13 mouse cellular contexts compared by ENCODE assay signal in genomic region chr16:22654477-22654835, GRCm38 (mm10). TPM values are rescaled to one million over a fixed set of nuclear protein-coding genes. Genes with fewer than 3 reads are reported as not detected.
DNase-seq lines count a peak whose midpoint lies in the region; ATAC-seq and TF ChIP-seq lines count a peak whose summit lies in the region.
"Had no signal": no experiment of that assay in that cellular context is flagged by ENCODE, and none has a peak within 500 bp of the region (broad histone marks: within the 10 kb centered on the region; RNA-seq: fewer than 3 reads in every experiment).

No protein-coding gene starts in this region.

- H3K4me2 ChIP-seq in liver, embryonic 16.5 days (ENCODE audit: low read depth, low read length), result no peak overlapping the region
- H3K4me2 ChIP-seq in midbrain, postnatal 0 days (ENCODE audit: low read depth, low read length, poor library complexity, severe bottlenecking), result no peak overlapping the region
- no peak overlapping the region for H3K4me2 ChIP-seq in midbrain, embryonic 14.5 days (ENCODE audit: low read length)
- H3K4me2 ChIP-seq: limb, embryonic 12.5 days had no signal

- no peak for ATAC-seq in liver, embryonic 16.5 days (ENCODE audit: low read depth)
- ATAC-seq in midbrain, postnatal 0 days (ENCODE audit: low FRiP score), result no peak
- ATAC-seq in midbrain, embryonic 14.5 days (ENCODE audit: low FRiP score, low TSS enrichment), result no peak
- ATAC-seq: intestine, postnatal 0 days had no signal

- peak; percentile 44; the same call in 1 of the 2 replicates for TF ChIP-seq POLR2A in bone marrow, adult 2 months (IDR thresholded peaks at IDR 0.05; ENCODE audit: borderline replicate concordance, control insufficient read depth, low read depth, low read length)
- TF ChIP-seq POLR2A in olfactory bulb, adult 2 months (IDR thresholded peaks at IDR 0.05; ENCODE audit: insufficient read depth, low read depth, low read length), result no peak

- peak overlapping the region; percentile 98; the same call in 1 of the 2 replicates for H3K27ac ChIP-seq in layer of hippocampus, adult 2 months
- H3K27ac ChIP-seq in bone marrow, adult 2 months (ENCODE audit: control insufficient read depth, insufficient read depth, low read depth, low read length, poor library complexity), result peak overlapping the region; percentile 86
- H3K27ac ChIP-seq in liver, embryonic 16.5 days (ENCODE audit: low read length), result peak overlapping the region; percentile 34; the same call in 1 of the 2 replicates
- no peak overlapping the region for H3K27ac ChIP-seq in olfactory bulb, adult 2 months (ENCODE audit: insufficient read depth, low read depth, low read length)
- H3K27ac ChIP-seq in midbrain, postnatal 0 days (ENCODE audit: low read depth, low read length), result no peak overlapping the region
- H3K27ac ChIP-seq in midbrain, embryonic 14.5 days (replicated peaks; ENCODE audit: low read depth, low read length), result no peak overlapping the region
- H3K27ac ChIP-seq: heart, adult 2 months; limb, embryonic 12.5 days had no signal

- no peak for DNase-seq in layer of hippocampus, adult 2 months (ENCODE audit: low spot score in 2 of 2)
- DNase-seq in layer of hippocampus, postnatal 36 days, result no peak
- DNase-seq in midbrain, postnatal 0 days (ENCODE audit: low spot score), result no peak
- no peak for DNase-seq in midbrain, embryonic 14.5 days
- DNase-seq: adrenal gland, adult 2 months; heart, postnatal 36 days; kidney, postnatal 4 days had no signal

- TF ChIP-seq CTCF in layer of hippocampus, adult 2 months (conservative IDR thresholded peaks at IDR 0.05), result no peak
- no peak for TF ChIP-seq CTCF in bone marrow, adult 2 months (IDR thresholded peaks at IDR 0.05; ENCODE audit: control insufficient read depth, insufficient read depth, low read length)
- TF ChIP-seq CTCF in olfactory bulb, adult 2 months (IDR thresholded peaks at IDR 0.05; ENCODE audit: insufficient read depth, low read depth, low read length), result no peak
- TF ChIP-seq CTCF in midbrain, postnatal 0 days (IDR thresholded peaks at IDR 0.05), result no peak

- H3K9ac ChIP-seq in liver, embryonic 16.5 days (ENCODE audit: low read depth, low read length), result no peak overlapping the region
- H3K9ac ChIP-seq in midbrain, postnatal 0 days (replicated peaks; ENCODE audit: low read length, poor library complexity, severe bottlenecking), result no peak overlapping the region
- no peak overlapping the region for H3K9ac ChIP-seq in midbrain, embryonic 14.5 days (replicated peaks; ENCODE audit: low read length)
- H3K9ac ChIP-seq: limb, embryonic 12.5 days had no signal

- peaks cover 13% of the 10 kb centered on the region for H3K27me3 ChIP-seq in liver, embryonic 16.5 days (ENCODE audit: control insufficient read depth, insufficient read depth, low read depth, low read length)
- H3K27me3 ChIP-seq in midbrain, postnatal 0 days (ENCODE audit: insufficient read depth, low read length), result peaks cover 21% of the 10 kb centered on the region; the same call in 1 of the 2 replicates
- H3K27me3 ChIP-seq in midbrain, embryonic 14.5 days (ENCODE audit: control insufficient read depth, insufficient read depth, low read length), result peaks cover 35% of the 10 kb centered on the region

- no peaks in the 10 kb centered on the region for H3K9me3 ChIP-seq in liver, embryonic 16.5 days (replicated peaks; ENCODE audit: control insufficient read depth, low read length)
- no peaks in the 10 kb centered on the region for H3K9me3 ChIP-seq in midbrain, postnatal 0 days (ENCODE audit: low read length)
- no peaks in the 10 kb centered on the region for H3K9me3 ChIP-seq in midbrain, embryonic 14.5 days (ENCODE audit: control insufficient read depth, low read length)
- H3K9me3 ChIP-seq: limb, embryonic 12.5 days had no signal

- peak overlapping the region; percentile 87 for H3K4me3 ChIP-seq in layer of hippocampus, adult 2 months
- H3K4me3 ChIP-seq in bone marrow, adult 2 months (replicated peaks; ENCODE audit: control insufficient read depth, low read depth, low read length), result peak overlapping the region; percentile 51
- no peak overlapping the region for H3K4me3 ChIP-seq in liver, embryonic 16.5 days (ENCODE audit: low read depth, low read length)
- peak overlapping the region; percentile 20; the same call in 1 of the 2 replicates for H3K4me3 ChIP-seq in olfactory bulb, adult 2 months (ENCODE audit: insufficient read depth, low read depth, low read length)
- no peak overlapping the region for H3K4me3 ChIP-seq in midbrain, postnatal 0 days (ENCODE audit: low read depth, low read length)
- no peak overlapping the region for H3K4me3 ChIP-seq in midbrain, embryonic 14.5 days (replicated peaks; ENCODE audit: low read depth, low read length)
- H3K4me3 ChIP-seq: heart, adult 2 months; limb, embryonic 12.5 days had no signal

- 0% methylated on average over 2 of the region's 2 CpGs for WGBS in bone marrow, adult 2 months
- 9% methylated on average over 2 of the region's 2 CpGs for WGBS in liver, embryonic 16.5 days (ENCODE audit: insufficient replicate concordance)
- 66% methylated on average over 2 of the region's 2 CpGs for WGBS in olfactory bulb, adult 2 months
- 68% methylated on average over 2 of the region's 2 CpGs for WGBS in midbrain, postnatal 0 days
- WGBS in midbrain, embryonic 14.5 days, result 70% methylated on average over 2 of the region's 2 CpGs

- H3K4me1 ChIP-seq in bone marrow, adult 2 months (ENCODE audit: control insufficient read depth, insufficient read depth, low read length), result peaks cover 6% of the 10 kb centered on the region
- no peaks in the 10 kb centered on the region for H3K4me1 ChIP-seq in liver, embryonic 16.5 days (ENCODE audit: control insufficient read depth, low read depth, low read length)
- H3K4me1 ChIP-seq in olfactory bulb, adult 2 months (ENCODE audit: control insufficient read depth, insufficient read depth, low read length), result peaks cover 12% of the 10 kb centered on the region
- 0 out of 2 replicates have a peak, but pooled peaks cover 3% of the 10 kb centered on the region for H3K4me1 ChIP-seq in midbrain, postnatal 0 days (ENCODE audit: insufficient read depth, low read length)
- 0 out of 2 replicates have a peak, but pooled peaks cover 9% of the 10 kb centered on the region for H3K4me1 ChIP-seq in midbrain, embryonic 14.5 days (ENCODE audit: control insufficient read depth, insufficient read depth, low read length)

- no peaks in the 10 kb centered on the region for H3K36me3 ChIP-seq in liver, embryonic 16.5 days (ENCODE audit: control insufficient read depth, insufficient read depth)
- no peaks in the 10 kb centered on the region for H3K36me3 ChIP-seq in midbrain, postnatal 0 days (ENCODE audit: insufficient read depth, low read length)
- no peaks in the 10 kb centered on the region for H3K36me3 ChIP-seq in midbrain, embryonic 14.5 days (ENCODE audit: control insufficient read depth, insufficient read depth, low read length)
- H3K36me3 ChIP-seq: limb, embryonic 12.5 days had no signal

RNA-seq across cellular contexts. Expression of gene Dgkg, which starts 2.6 kb away (rescaled TPM):
- total RNA-seq in layer of hippocampus, adult 2 months (2021), result 100 to 1,000 TPM; 199 to 231 TPM
- 100 to 1,000 TPM; 211 TPM for total RNA-seq in layer of hippocampus, postnatal 36 days (2021)
- 4.9 and 12.8 TPM in 2 replicates for polyA plus RNA-seq in bone marrow, adult 2 months (2011; ENCODE audit: insufficient read depth, insufficient read length, low replicate concordance, missing spikeins)
- polyA plus RNA-seq in liver, embryonic 16.5 days (2015; fragmentation: Nextera tagmentation; extraction: Ambion mirVana), result 0.83 and 1.5 TPM in 2 replicates
- polyA plus RNA-seq in olfactory bulb, adult 2 months (2012; ENCODE audit: insufficient read depth, insufficient read length, low replicate concordance, missing spikeins), result not detected in 2 replicates
- total RNA-seq in midbrain, postnatal 0 days (2014; rRNA removed), result 6.2 and 8.2 TPM in 2 replicates
- polyA plus RNA-seq in midbrain, postnatal 0 days (2015; fragmentation: Nextera tagmentation; extraction: Ambion mirVana), result 5.4 and 5.5 TPM in 2 replicates
- polyA plus RNA-seq in midbrain, embryonic 14.5 days (2014; fragmentation: Nextera tagmentation; extraction: Ambion mirVana), result 0.76 and 0.84 TPM in 2 replicates

Comparison
In these comparisons a context has a peak if more than half of its experiments do, and no peak if none do; other contexts are left out.
1. H3K27ac ChIP-seq: peak in layer of hippocampus, adult 2 months (single experiment), bone marrow, adult 2 months (single experiment) and liver, embryonic 16.5 days (single experiment); none in olfactory bulb, adult 2 months (single experiment), midbrain, postnatal 0 days (single experiment) and midbrain, embryonic 14.5 days (single experiment).
2. H3K4me3 ChIP-seq: peak in layer of hippocampus, adult 2 months (single experiment), bone marrow, adult 2 months (single experiment) and olfactory bulb, adult 2 months (single experiment); none in liver, embryonic 16.5 days (single experiment), midbrain, postnatal 0 days (single experiment) and midbrain, embryonic 14.5 days (single experiment).